Mouse (Mus musculus) thymus, adult 2 months (tissue): ENCODE data around the gene Ntm.

Experiments used
- CTCF ChIP-seq: fragments of 200-500 bp; IDR thresholded peaks from 2 replicates; pipeline ENCODE4 v1.5.1; 2012; ENCODE audit warnings: mild to moderate bottlenecking, control low read depth, low read length, moderate library complexity, borderline replicate concordance; ENCODE audit not compliant: control insufficient read depth, poor library complexity, insufficient read depth; ENCODE audit errors: extremely low read depth
- POLR2A ChIP-seq: fragments of 200-500 bp; IDR thresholded peaks from 2 replicates; pipeline ENCODE4 v1.6.1; 2012; ENCODE audit warnings: mild to moderate bottlenecking, low read length, control low read depth, moderate library complexity; ENCODE audit not compliant: control insufficient read depth, poor library complexity, insufficient read depth; ENCODE audit errors: extremely low read depth

GRCm38 (mm10) chr9:29240797-29241196, 722.1 kb downstream of the Ntm start:
- TF ChIP-seq CTCF (no peak), POLR2A (no peak)
